Mouse (Mus musculus) E14TG2a.4 (cell line): ENCODE measurements around the gene Cstf2t.
A peak's percentile ranks its signal among the peaks of the same experiment; 100 is the strongest.

Source experiments
- H3K27me3 ChIP-seq: 2 replicates; pipeline ENCODE4 v1.6.1; 2014; ENCODE audit warnings: low read length, control low read depth; ENCODE audit not compliant: insufficient read depth
- H3K36me3 ChIP-seq: 2 replicates; pipeline ENCODE4 v1.6.1; 2014; ENCODE audit warnings: low read length, control low read depth; ENCODE audit not compliant: insufficient read depth
- H3K4me1 ChIP-seq: replicated peaks from 2 replicates; pipeline ENCODE4 v1.6.1; 2014; ENCODE audit warnings: low read depth, low read length, control low read depth
- H3K4me3 ChIP-seq: replicated peaks from 2 replicates; pipeline ENCODE4 v1.5.1; 2014; ENCODE audit warnings: mild to moderate bottlenecking, low read length
- H3K9me3 ChIP-seq: 2 replicates; pipeline ENCODE4 v1.6.1; 2014; ENCODE audit warnings: low read length, control low read depth
- CTCF ChIP-seq: conservative IDR thresholded peaks from 2 replicates; pipeline ENCODE4 v1.5.1; 2014; ENCODE audit warnings: low read length
- NANOG ChIP-seq: IDR thresholded peaks from 2 replicates; pipeline ENCODE4 v1.6.1; 2014; ENCODE audit warnings: borderline replicate concordance, low read length, mixed read lengths
- POU5F1 ChIP-seq: IDR thresholded peaks from 2 replicates; pipeline ENCODE4 v1.6.1; 2014; ENCODE audit warnings: low read length, borderline replicate concordance

Gene Cstf2t

DNA sequence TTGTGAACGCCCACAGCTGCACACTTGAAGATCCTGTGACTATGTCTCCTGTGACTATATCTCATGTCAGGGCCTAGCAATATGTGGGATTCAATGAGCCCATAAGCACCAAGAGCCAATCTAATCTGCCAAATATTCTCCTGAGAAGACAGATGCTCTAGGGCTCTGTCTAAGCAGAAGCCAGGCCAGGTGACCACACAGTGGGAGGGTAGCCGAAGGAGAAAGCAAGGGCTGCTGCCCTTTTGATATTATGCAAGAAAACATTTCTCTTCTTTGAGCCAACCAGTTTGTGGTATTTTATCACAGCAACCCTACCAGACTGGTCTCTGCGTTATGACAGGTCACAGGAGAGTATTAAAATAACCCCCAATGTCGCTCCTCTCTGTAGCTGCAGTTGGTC is 6.5 kb upstream of the Cstf2t start:
- no peaks in the 10 kb centered on the region for H3K36me3 ChIP-seq
- TF ChIP-seq NANOG (no peak), CTCF (no peak), POU5F1 (no peak)
- H3K4me1 ChIP-seq = peaks cover 35% of the 10 kb centered on the region
- no peaks in the 10 kb centered on the region for H3K9me3 ChIP-seq
- no peak overlapping the region for H3K4me3 ChIP-seq
- H3K27me3 ChIP-seq = no peaks in the 10 kb centered on the region

DNA sequence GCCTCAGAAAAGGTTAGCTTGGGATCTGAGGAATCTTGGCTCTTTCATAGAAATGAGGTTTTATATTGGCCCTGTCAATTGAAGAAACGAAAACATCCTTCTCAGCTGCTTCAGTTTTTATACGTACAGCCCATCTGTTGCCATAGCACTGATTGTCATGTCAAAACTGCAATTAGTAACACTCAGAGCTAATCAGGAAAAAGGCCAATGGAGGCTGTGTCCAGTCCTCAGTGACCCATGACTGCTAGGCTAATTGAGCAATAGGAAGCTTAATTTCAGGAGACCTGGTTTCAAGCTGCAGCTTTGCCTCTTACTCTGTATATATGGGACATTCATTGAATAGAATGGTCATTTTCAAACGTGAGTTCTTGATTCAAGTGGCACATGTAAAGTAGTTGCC is 4.4 kb upstream of the Cstf2t start:
- Histone ChIP-seq H3K4me3 (no peak overlapping the region), H3K36me3 (no peaks in the 10 kb centered on the region), H3K4me1 (peaks cover 35% of the 10 kb centered on the region), H3K27me3 (no peaks in the 10 kb centered on the region), H3K9me3 (no peaks in the 10 kb centered on the region)
- TF ChIP-seq POU5F1 = no peak
- TF ChIP-seq CTCF = no peak
- no peak for TF ChIP-seq NANOG

DNA sequence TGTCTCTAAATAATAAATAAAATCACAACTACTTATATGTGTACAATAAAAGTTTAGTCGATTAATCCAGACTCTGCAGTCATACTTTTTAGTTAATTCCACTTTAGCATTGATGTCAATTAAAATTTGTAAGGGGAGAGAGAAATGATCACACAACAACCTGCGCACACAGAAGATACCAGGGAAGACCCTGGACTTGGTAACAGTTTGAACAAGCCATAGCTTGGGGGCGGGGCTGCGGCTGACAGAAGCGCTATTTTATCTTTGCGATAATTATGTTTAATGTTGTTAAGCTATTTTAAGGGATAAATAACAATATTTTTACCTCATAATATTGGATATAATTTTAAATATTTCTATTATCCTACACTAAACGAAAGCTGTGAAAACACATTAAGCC is 411 bp upstream of the Cstf2t start:
- no peaks in the 10 kb centered on the region for H3K9me3 ChIP-seq
- TF ChIP-seq NANOG (no peak), POU5F1 (no peak), CTCF (no peak)
- peak overlapping the region; percentile 98 for H3K4me3 ChIP-seq
- H3K36me3 ChIP-seq = peaks cover 35% of the 10 kb centered on the region
- H3K27me3 ChIP-seq = no peaks in the 10 kb centered on the region
- peaks cover 36% of the 10 kb centered on the region for H3K4me1 ChIP-seq

DNA sequence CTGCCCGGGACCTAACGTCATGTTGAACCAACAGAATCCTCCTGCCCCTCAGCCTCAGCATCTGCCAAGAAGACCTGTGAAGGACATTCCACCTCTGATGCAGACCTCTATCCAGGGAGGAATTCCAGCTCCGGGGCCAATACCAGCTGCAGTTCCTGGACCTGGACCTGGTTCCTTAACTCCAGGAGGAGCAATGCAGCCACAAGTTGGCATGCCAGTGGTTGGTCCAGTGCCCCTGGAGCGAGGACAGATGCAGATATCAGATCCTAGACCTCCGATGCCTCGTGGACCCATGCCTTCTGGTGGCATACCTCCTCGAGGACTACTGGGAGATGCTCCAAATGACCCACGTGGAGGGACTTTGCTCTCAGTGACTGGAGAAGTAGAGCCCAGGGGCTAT is 1.1 kb downstream of the Cstf2t start:
- TF ChIP-seq CTCF (no peak), NANOG (no peak), POU5F1 (no peak)
- H3K27me3 ChIP-seq = no peaks in the 10 kb centered on the region
- H3K9me3 ChIP-seq = no peaks in the 10 kb centered on the region
- H3K4me1 ChIP-seq = peaks cover 30% of the 10 kb centered on the region
- H3K4me3 ChIP-seq = peak overlapping the region; percentile 98
- H3K36me3 ChIP-seq = peaks cover 39% of the 10 kb centered on the region

DNA sequence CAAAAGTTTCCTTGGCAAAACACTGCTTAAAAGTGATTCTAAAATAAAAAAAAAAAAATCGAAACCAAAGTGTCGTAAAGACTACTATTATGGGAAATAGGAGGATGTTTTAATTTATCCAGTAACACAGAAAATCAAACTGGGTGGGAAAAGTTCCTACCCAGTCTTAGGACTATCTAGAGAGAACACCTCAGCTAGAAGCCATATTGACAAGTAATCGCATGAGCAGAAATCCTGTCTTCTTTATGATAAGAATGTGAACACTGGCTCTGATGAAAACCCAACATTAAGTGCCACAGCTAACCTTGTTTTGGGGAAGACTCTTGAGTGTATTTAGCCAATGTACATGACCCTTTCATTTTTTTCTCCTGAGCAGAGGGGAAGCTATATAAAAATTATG is 15.2 kb downstream of the Cstf2t start:
- TF ChIP-seq CTCF (no peak), NANOG (no peak), POU5F1 (no peak)
- Histone ChIP-seq H3K4me3 (no peak overlapping the region), H3K9me3 (no peaks in the 10 kb centered on the region), H3K4me1 (peaks cover 41% of the 10 kb centered on the region), H3K27me3 (no peaks in the 10 kb centered on the region), H3K36me3 (no peaks in the 10 kb centered on the region)

DNA sequence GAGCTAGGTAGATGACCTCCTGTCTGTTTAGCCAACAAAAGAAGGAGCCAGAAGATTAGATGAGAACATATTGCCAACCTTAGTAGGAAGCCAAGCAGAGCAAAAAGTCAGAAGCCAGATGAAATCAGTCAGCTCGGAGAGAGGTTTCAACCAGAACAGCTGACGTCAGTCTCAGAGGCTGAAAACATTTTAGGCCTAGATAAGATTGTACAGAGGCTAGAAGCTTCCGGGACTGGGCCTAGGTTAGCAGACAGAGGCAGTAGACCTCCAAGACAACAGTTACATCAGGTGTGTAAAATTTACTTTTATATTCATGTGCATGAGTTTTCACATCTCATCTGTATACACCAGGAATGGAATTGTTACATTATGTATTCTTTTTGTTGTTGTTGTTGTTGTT is 16.7 kb downstream of the Cstf2t start:
- no peaks in the 10 kb centered on the region for H3K9me3 ChIP-seq
- no peaks in the 10 kb centered on the region for H3K36me3 ChIP-seq
- H3K27me3 ChIP-seq = no peaks in the 10 kb centered on the region
- no peak for TF ChIP-seq NANOG
- TF ChIP-seq POU5F1 = no peak
- TF ChIP-seq CTCF = no peak
- no peak overlapping the region for H3K4me3 ChIP-seq
- peaks cover 55% of the 10 kb centered on the region for H3K4me1 ChIP-seq

DNA sequence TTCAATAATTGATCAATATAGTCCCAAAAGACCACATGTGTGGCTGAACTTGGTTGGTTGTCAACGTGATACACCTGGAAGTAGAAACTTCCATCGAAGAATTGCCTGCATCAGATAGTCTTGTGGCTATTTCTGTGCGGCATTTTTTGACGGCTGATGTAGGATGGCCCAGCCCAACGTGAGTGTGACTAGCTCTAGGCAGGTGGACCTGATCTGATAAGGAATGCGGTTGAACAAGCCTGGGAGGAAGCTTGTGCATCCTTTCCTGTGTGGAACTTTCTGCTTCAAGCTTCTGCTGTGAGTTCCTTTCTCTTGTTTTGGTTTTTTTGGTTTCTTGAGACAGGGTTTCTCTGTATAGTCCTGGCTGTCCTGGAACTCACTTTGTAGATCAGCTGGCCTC is 22.1 kb downstream of the Cstf2t start:
- H3K36me3 ChIP-seq = no peaks in the 10 kb centered on the region
- H3K9me3 ChIP-seq = no peaks in the 10 kb centered on the region
- peaks cover 80% of the 10 kb centered on the region for H3K4me1 ChIP-seq
- no peak overlapping the region for H3K4me3 ChIP-seq
- no peaks in the 10 kb centered on the region for H3K27me3 ChIP-seq
- TF ChIP-seq NANOG = no peak
- no peak for TF ChIP-seq CTCF
- no peak for TF ChIP-seq POU5F1

DNA sequence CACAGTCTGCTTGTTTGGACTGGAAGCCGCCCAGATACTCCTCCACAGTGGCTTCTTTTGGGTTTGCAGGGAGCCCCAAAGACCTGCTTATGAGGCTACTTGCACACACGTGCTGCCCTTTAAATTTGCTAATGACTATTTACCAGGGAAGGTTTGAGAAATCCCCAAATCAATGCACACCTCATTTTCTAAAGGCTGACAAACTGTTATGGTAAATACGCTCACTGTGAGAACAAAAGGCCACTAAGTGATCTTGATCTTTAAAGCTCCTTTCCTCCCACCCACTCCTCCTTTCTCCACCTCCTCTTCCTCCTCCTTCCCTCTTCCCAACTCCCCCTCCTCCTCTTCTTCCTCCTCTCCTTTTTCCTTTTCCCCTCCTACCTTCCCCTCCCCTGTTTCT is 23.4 kb downstream of the Cstf2t start:
- H3K4me3 ChIP-seq = 0 out of 2 replicates have a peak overlapping the region, but pooled peaks have one; percentile 23
- no peaks in the 10 kb centered on the region for H3K36me3 ChIP-seq
- TF ChIP-seq POU5F1 (no peak; the same call in 1 of the 2 replicates), NANOG (peak; percentile 96), CTCF (no peak)

DNA sequence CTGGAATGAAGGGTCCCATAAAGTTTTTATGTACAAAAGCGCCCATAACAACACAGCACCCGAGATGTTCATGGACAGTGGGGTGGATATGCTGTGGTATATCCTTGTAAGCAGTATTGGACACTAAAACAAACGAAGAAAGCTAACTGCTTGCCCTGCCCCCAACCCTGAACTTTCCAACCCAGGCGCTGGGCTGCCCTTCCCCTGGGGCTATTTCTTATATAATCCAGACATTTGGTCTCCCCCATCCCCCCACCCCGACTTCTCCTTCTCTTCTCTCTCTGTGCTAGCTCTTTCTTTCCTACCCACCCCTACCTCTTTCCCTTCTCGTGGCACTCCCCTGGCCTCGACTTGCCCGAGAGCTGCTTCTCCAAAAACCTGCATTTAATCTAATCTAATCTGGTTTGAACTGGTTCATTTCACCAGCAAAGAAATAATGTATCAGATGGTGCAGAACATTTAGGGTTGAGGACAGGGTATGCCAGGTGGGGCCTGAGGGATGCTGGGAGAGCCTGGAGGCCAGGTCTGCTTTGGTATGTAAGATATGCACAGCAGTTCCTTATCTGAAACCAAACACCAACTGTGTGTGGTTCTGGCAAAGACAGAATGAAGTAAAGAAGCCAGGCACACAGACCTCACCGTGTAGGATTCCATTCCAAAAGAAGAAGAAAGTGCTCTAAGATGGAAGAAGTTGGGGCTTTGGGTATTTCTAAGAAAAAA is 24.4 kb downstream of the Cstf2t start:
- no peaks in the 10 kb centered on the region for H3K9me3 ChIP-seq
- TF ChIP-seq NANOG (no peak), POU5F1 (no peak), CTCF (no peak)
- peak overlapping the region; percentile 37 for H3K4me3 ChIP-seq
- H3K27me3 ChIP-seq = no peaks in the 10 kb centered on the region
- no peaks in the 10 kb centered on the region for H3K36me3 ChIP-seq
- H3K4me1 ChIP-seq = peaks cover 67% of the 10 kb centered on the region

More for the DNA sequence above, 23.4 kb downstream of the Cstf2t start:
- Histone ChIP-seq H3K27me3 (no peaks in the 10 kb centered on the region), H3K4me1 (peaks cover 75% of the 10 kb centered on the region), H3K9me3 (no peaks in the 10 kb centered on the region)
